Mouse (Mus musculus) right cerebral cortex, postnatal 36 days (tissue): Measurements from ENCODE around the gene Des.

Source experiments
- DNase-seq, 2 experiments: peaks; one replicate each; pipeline ENCODE4 v3.0.0; 2022; ENCODE audit warnings: low spot score in 2 of 2, mixed read lengths in 1 of 2

The Des gene

GRCm38 (mm10) chr1:75360112-75361031, at the start of gene Des:
Des (plus strand) TSS chr1:75360329.
- DNase-seq: no peak

- no peak for DNase-seq
Measured at GRCm38 (mm10) chr1:75311694-75312093, 48.4 kb upstream of the Des start.

GRCm38 (mm10) chr1:75315011-75315410, 45.1 kb upstream of the Des start:
- DNase-seq: no peak

DNA sequence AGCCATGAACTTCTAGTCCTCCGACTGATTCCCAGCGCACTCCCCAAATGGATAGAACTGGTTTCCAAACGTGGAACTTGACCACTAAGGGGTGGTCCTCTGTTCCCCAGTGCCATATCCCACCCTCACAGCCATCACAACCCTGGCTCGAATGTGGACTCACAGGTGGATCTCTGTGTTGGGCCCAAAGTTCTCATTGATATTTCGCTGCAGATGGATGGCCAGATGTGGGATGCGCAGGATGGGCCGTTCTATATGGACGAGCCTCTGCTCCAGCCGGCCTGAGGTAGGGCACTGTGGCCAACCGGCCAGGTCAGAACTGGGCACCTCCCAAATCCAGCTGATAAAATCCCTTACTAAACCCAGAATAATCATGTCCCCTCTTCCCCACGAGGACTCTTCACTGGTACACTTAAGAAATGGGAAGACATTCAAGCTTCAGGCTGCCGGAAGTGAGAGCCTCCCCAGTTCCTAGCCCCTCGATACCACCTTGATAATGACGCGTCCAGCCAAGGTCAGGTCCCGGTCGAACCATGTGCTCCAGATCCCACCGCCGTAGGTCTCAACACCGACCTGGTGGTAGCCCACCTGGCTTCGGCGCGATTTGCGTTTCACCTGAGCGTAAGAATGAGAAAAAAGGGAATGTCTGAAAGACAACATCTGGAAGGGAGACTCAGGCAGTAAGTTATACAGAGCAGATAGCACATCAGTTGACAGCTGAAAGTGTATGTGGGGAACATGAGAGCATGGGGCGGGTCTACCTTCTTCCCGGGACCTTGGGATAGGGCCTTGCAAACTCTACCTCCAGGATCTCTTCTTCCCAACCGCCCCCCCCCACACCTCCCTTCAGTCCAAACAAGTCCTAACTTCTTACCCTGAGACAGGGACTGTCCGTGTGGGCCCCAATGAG, 44.4 kb upstream of the Des start:
- no peak for DNase-seq

DNA sequence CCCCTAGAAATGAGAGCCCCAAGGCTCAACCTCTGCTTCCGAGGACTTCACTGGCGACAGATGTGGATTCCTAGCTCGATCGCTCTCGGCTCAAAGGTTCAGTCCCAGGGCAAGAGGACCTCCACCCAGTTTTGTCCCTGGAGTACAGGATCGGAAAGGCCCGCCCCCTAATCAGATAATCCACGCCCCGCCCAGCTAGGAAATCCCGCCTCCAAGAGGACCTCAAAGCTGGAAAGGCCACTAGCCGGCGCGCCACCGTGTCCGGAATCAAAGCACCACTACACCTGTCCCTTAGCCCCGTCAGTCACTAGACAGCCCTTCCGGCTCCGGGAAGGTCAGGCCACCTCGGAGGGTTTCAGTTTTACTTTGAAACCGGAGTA, 43.3 kb upstream of the Des start:
- peak; percentile 43 to 73 for DNase-seq

DNA sequence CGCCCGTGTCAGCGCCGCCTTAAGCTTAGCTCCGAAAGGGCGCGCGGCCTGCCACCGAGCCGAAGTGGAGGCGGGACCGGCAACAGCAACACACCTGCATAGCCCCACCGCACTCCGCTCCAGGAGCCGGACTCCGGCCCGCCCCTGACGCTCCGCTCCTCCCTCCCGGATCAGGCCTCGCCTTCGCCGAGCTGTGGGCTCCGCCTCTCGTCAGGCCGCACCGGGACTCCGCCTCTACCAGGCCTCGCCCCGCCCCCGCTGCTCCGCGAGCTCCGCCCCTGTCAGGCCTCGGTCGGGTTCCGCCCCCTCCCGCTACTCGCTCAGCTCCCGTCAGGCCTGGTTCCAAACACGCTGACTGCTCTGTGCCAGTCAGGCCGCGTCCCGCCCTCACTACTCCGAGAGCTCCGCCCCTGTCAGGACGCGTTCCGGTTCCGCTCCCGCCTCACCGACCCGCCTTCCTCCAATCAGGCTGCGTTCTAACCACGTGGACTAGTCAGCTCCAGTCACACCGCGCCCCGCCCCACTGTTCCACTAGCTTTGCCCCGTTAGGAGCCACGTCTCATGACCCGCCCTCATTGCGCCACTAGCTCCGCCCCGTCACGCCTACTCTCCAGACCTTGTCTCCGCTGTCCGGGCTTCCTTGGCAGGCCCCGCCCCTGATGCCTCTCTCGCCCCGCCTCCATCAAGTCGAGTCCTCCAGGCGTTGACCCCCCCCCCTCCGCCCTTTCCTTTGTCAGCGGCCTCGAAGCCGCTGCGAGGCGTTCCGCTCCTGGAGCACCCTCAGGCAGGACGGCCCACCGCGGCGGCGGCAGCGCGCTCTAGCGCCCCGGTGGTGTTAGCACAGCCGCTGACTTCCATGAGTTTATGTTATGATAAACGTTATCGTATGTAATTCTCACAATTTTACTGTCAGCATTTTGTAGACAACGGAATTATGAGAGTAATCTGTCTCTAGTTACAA, 42.6 kb upstream of the Des start, which contains the start of gene Dnpep:
Gene Dnpep, minus strand, starts transcription at position 750 of the 961 bp plus-strand sequence.
- peak; percentile 100 for DNase-seq

GRCm38 (mm10) chr1:75318301-75318700, 41.8 kb upstream of the Des start:
- no peak for DNase-seq

DNA sequence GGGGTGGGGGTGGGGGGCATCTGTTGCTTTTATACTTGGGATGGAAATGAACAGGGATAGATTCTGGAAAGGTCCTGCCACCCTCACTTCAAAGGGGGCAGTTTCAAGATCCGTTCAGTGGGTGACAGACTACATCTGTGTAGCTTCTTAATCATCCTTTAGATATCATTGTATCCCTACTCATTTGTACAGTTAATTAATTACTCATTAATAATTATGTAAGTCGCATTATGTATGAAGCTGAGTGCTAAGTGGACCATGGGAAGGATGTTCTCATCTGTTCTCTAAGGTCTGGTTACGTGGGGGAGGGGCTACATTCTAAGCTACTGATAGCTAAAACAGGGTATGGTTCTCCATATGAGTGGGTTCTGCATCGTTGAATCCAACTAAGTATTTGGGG, 41.4 kb upstream of the Des start:
- no peak for DNase-seq

DNA sequence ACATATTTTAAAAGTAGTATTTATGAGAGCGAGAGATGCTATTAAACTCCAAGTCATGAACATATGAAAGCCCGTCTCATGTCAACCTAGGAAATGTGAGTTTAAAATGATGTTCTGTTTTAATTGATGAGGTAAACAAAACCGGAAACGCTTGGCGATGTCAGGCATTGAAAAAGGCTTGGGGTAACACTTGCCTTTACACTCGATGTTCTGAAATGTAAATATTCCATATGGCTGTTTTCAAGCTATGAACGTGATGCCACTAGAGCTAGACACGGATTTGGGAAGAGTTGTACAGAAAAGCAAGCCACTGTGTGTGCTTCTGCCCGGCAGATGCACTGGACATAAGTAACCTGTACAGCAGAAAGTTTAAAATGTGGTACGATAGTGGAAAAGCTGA, 41.0 kb upstream of the Des start:
- DNase-seq: no peak

DNA sequence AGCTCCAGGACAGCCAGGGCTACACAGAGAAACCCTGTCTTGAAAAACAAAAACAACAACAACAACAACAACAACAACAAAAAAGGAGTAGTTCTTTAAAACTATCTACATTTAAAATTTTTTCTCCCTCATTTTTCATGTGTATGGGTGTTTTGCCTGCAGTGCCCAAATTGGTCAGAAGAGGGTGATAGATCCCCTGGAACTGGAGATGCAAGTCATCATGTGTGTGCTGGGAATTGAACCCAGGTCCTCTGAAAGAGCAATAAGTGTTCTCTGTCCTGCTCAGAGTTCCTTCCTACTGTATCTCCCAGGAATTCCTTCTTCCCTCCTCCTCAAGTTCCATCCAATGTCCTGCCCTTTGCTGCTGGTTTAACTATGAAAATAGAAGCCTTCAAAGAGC, 32.7 kb upstream of the Des start:
- no peak for DNase-seq

- DNase-seq: no peak
Measured at GRCm38 (mm10) chr1:75331271-75331670, 28.9 kb upstream of the Des start.

DNA sequence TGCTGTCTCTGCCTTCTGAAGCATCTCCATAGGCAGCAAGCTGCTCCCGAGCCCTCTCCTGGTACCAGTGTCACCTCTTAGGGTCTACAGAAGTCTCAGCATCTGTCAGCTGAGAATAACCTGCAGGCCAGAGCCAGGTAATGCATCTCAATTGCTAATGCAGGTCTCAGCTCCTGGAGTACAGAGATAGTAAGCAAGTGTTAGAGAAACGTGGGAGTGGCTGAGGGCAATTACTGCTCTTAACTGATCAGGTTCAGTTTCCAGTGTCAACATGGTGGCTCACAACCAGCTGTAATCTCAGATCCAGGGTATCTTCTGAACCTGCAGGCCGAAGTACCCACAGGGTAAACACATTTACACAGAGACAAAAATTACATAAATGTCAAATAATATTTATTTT, 23.7 kb upstream of the Des start:
- no peak for DNase-seq

DNA sequence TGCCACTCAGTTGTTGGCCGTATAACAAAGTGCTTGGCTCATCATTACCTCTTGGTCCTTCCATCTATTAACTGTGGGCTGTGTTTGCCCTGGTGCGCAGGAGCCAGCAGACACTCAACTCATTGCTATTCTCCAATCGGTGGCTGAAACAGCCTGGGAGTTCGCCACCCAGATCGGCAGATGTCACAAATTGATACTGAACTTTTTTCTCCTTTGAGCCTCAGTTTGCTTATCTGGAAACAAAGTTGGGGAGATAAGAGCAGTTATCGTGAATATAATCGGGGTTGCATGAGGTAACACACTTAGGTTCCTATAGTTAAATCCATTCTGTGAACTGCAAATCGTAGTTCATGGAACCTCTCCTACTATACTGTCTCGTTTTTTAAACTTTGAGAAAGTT, 23.0 kb upstream of the Des start:
- DNase-seq: no peak

DNA sequence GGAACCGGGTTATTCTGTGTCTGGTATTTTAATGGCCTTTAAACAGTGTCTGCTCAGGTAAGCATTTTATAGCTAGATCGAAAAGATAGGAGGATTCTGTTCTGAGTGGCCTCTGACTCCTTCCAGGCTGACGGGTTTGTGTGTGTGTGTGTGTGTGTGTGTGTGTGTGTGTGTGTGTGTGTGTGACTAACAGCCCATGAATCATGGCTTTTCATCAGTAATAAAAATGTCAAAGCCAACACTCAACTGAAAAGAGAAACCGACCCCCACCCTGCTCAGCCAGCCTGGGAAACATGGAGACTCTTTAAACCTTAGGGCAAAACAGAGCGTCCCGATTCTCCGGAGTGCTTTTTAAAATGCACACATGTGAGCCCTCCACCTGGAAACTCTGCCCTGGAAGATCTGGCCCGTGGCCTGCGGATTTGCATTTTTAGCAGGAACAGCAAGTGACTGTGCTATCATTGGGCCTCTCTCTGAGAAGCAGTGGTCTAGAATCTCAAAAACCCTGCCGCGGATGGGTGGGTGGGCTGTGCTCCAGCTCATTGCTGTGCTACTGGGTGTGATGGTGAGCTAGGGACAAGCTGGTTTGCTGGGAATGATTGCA, 21.9 kb upstream of the Des start:
- DNase-seq: no peak

DNA sequence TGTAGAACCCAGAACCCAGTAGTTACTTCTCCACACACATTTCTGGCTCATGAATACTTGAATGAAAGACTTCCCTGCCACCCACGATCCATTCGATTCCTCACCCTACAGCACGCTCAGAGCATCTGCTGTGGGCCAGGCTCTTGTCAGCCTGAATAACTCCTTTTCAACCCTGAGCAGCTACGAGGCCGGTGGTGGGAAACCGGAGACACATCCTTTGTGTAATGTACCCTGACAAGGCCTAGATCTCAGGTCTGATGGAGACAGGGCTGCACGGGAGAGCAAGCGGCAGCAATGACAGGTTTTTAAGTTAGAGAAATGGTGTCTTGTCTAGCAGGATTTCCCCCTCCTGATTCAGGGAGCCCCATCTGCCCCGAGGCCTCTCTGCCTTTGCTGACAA, 20.8 kb upstream of the Des start:
- DNase-seq: peak in 1 of 2 experiments; percentile 27

GRCm38 (mm10) chr1:75340519-75340918, 19.6 kb upstream of the Des start:
- DNase-seq: no peak

DNA sequence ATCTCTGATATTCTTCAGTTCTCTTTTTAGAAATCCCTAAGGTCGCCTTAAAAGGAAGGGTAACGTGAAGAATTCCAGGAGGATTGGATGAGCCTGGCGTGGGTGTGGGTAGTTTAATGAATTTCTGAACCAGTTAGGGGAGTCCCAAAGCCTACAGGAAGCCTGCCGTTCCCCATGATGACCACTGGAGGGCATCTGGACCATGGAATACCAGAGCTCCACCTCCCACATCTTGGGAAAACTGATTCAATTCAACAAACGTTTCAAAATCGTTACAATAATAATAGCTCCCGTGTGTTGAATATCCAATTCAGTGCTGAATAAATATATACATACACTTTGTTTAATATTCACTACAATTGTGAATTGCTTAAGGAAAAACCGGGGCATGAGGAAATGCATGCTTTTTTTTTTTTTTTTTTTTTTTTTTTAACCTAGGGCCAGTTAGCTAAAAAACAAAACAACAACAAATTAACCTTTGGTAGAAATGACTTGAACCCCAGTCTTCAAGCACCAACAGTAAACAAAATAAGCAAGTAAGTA, 17.2 kb upstream of the Des start:
- peak; percentile 44 to 60 for DNase-seq

DNA sequence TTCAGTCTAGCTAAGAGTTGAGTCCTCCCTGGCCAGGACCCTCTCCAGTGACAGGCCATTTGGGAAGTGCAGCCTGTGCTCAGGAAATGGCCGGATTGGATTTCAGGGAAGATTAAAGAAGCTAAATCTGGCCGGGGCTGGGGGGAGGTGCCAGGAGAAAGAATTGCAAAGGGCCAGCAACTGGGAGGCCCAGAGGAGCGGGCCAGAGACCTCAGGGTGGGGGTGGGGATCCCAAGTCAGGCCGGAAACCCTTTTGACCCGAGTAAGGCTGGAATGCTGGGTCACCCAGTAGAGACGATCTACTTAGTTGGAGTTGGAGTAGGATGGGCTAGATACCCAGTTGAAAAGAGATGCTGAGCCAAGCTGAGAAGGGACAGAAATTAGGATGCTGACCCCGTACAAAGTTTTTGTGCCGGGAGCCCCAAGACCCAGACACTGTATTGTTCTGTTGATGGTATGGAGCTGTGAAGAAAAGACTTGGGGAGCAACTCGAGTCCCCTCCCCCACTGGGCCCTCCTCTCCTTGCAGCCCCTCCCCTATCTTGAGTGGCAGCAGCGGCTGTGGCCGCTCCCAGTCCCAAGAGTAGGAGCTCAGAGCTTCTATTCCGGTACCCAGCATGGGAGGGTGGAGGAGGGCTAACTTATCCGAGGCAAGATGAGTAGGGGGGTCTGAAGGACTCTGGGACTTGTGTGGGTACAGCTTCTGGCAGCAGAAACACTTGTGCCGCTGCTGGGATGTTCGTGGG, 15.7 kb upstream of the Des start:
- DNase-seq: no peak

DNA sequence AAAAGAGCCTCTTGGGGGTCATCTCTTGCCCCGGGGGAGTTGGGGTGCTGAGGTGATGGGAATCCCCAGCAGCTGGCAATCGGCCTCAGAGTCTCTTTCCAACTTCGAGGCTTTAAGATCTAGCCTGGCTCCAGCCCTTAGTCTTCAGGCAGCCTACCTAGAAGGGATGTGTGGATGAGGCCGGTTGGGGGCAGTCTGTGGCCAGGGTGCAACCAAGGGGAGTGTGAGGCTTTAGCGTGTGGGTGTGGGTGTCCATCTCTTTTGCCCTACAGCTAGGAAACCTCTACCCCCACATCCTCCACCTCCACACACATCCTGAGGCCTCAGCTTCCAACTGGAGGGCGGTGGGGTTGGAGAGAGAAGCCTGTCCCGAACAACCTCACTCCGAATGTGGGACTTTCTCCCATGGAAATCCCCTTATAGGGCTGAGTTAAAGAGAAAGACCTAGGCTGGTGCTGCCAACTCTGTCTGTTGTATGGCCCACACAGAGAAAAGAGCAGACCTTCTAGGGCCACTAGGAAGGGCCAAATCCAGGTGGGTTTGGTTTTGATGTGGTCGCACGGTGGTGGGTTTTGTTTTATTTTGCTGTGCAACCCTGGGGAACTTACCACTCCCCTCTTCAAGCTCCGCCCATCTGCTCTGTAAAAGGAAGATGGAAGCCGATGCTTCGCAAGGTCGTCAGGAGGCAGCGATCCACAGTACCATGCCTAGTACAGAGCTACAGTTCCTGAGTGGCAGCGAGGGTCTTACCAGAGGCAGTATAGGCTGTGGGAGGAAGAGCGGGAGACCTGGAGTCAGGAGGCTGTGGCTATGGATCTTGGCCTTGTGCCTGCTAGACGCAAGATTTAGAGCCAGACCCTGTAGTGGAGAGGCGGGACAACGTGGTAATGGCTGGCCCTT, 14.8 kb upstream of the Des start:
- no peak for DNase-seq
